Mouse (Mus musculus): ENCODE results near the gene Rprd2. TPM values are rescaled to one million over a fixed set of nuclear protein-coding genes. Genes with fewer than 3 reads are reported as not detected.
A peak's percentile ranks its signal among the peaks of the same experiment; 100 is the strongest.

Gene Rprd2
- polyA plus RNA-seq, 1 experiment from 2014 or later: 27.5 TPM

GRCm38 (mm10) chr3:95760106-95760505 lies 58.6 kb downstream of the Rprd2 start, which contains the start of gene Tars2:
Tars2 (minus strand) TSS chr3:95760206.
- no peak within 1 kb of the TSS for H3K27ac ChIP-seq (ENCODE audit: low read depth, low read length)
- H3K9me3 ChIP-seq (ENCODE audit: control insufficient read depth, low read length): no peaks in the 10 kb centered on the region
- no peak within 1 kb of the TSS for H3K9ac ChIP-seq (replicated peaks; ENCODE audit: low read depth, low read length)
- H3K27me3 ChIP-seq (ENCODE audit: control insufficient read depth, insufficient read depth, low read length): no peaks in the 10 kb centered on the region
- no peak within 1 kb of the TSS for H3K4me2 ChIP-seq (ENCODE audit: low read depth, low read length)
- H3K4me3 ChIP-seq (ENCODE audit: low read depth, low read length): no peak within 1 kb of the TSS
- no peak for ATAC-seq (ENCODE audit: low read depth)
- WGBS: 88% methylated on average over 6 of the region's 6 CpGs
- H3K4me1 ChIP-seq (ENCODE audit: control insufficient read depth, insufficient read depth, low read length): no peaks in the 10 kb centered on the region
- peaks cover 7% of the 10 kb centered on the region; the same call in 1 of the 2 replicates for H3K36me3 ChIP-seq (ENCODE audit: control insufficient read depth, insufficient read depth, low read length)

GRCm38 (mm10) chr3:95758467-95759218 lies 60.0 kb downstream of the Rprd2 start:
- H3K27ac ChIP-seq (ENCODE audit: low read depth, low read length): no peak overlapping the region
- no peak overlapping the region for H3K9ac ChIP-seq (replicated peaks; ENCODE audit: low read depth, low read length)
- no peak overlapping the region for H3K4me2 ChIP-seq (ENCODE audit: low read depth, low read length)
- H3K27me3 ChIP-seq (ENCODE audit: control insufficient read depth, insufficient read depth, low read length): no peaks in the 10 kb centered on the region
- H3K36me3 ChIP-seq (ENCODE audit: control insufficient read depth, insufficient read depth, low read length): no peaks in the 10 kb centered on the region
- no peaks in the 10 kb centered on the region for H3K9me3 ChIP-seq (ENCODE audit: control insufficient read depth, low read length)
- WGBS: 60% methylated on average over 9 of the region's 9 CpGs
- H3K4me3 ChIP-seq (ENCODE audit: low read depth, low read length): no peak overlapping the region
- H3K4me1 ChIP-seq (ENCODE audit: control insufficient read depth, insufficient read depth, low read length): 0 out of 2 replicates have a peak, but pooled peaks cover 4% of the 10 kb centered on the region
- ATAC-seq (ENCODE audit: low read depth): no peak

DNA sequence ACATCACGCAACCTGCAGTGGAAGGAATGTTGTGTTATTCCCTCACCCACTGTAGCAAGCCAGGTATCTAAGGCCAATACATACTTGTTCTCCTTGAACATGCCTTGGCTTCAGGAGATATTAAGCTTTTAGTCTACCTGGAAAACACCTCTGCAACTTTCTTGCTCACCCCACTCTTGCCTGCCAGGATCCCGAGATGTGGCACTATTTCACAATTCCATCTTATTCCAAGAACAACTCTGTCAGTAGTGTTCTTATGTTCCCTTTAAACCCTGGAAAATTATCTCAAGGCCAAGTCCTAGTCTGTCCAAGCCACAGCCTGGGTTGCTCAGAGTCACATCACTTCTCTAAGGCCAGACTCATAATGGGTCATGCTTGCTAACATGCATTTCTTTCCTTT lies 61.9 kb downstream of the Rprd2 start:
- H3K27ac ChIP-seq (ENCODE audit: low read depth, low read length): no peak overlapping the region
- H3K36me3 ChIP-seq (ENCODE audit: control insufficient read depth, insufficient read depth, low read length): peaks cover 4% of the 10 kb centered on the region
- no peaks in the 10 kb centered on the region for H3K9me3 ChIP-seq (ENCODE audit: control insufficient read depth, low read length)
- 87% methylated on average over 2 of the region's 2 CpGs for WGBS
- no peak for ATAC-seq (ENCODE audit: low read depth)
- H3K27me3 ChIP-seq (ENCODE audit: control insufficient read depth, insufficient read depth, low read length): no peaks in the 10 kb centered on the region
- no peak overlapping the region for H3K4me2 ChIP-seq (ENCODE audit: low read depth, low read length)
- H3K4me3 ChIP-seq (ENCODE audit: low read depth, low read length): no peak overlapping the region
- no peak overlapping the region for H3K9ac ChIP-seq (replicated peaks; ENCODE audit: low read depth, low read length)
- 0 out of 2 replicates have a peak, but pooled peaks cover 5% of the 10 kb centered on the region for H3K4me1 ChIP-seq (ENCODE audit: control insufficient read depth, insufficient read depth, low read length)

DNA sequence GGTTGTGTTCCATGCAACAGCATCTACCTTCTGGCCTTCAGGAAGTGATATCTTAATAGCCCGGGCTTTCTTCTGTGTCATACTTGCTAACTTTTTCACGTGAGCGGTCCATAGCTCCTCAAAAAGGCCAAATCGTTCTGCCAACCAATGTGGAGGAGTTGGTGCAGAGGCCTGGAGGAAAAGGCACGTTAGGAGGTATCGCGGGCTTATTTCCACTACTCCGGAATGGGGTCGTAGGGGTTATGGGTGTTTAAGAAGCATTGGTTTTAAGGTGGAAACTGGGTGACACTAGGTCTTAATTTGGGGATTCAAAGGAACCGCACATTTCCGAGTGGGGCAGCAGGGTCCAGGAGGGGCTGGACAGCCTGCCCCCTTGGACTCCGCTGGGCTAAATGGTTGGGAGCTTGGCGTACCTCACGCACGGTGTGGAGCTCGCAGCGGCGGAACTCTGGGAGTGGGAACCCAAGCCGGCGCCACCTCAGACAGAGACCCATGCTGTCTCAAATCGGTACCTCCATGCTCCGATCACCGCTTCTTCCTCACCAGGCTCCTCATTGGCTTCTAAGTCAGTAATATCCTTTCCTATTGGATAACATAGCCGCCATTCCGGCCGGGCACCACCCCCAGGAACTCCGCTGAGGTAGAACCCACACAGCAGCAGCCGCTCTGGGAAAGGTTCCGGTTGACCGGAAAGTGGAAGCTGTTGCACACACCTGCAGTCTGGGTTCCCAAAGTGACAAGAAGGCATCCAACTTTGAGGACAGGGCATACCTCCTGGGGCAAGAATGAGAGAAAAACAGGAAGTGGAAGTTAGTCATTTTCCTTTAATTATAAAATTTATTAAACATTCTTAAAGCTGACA lies 64.1 kb downstream of the Rprd2 start:
- H3K9ac ChIP-seq (replicated peaks; ENCODE audit: low read depth, low read length): peak overlapping the region; percentile 64
- ATAC-seq (ENCODE audit: low read depth): peak; percentile 99
- under 1% methylated on average over 30 of the region's 30 CpGs for WGBS
- H3K27me3 ChIP-seq (ENCODE audit: control insufficient read depth, insufficient read depth, low read length): no peaks in the 10 kb centered on the region
- no peaks in the 10 kb centered on the region for H3K9me3 ChIP-seq (ENCODE audit: control insufficient read depth, low read length)
- peak overlapping the region; percentile 24; the same call in 1 of the 2 replicates for H3K27ac ChIP-seq (ENCODE audit: low read depth, low read length)
- peaks cover 12% of the 10 kb centered on the region for H3K36me3 ChIP-seq (ENCODE audit: control insufficient read depth, insufficient read depth, low read length)
- H3K4me3 ChIP-seq (ENCODE audit: low read depth, low read length): peak overlapping the region; percentile 60
- H3K4me2 ChIP-seq (ENCODE audit: low read depth, low read length): peak overlapping the region; percentile 77
- H3K4me1 ChIP-seq (ENCODE audit: control insufficient read depth, insufficient read depth, low read length): 0 out of 2 replicates have a peak, but pooled peaks cover 5% of the 10 kb centered on the region

GRCm38 (mm10) chr3:95752935-95753334 lies 65.7 kb downstream of the Rprd2 start:
- no peaks in the 10 kb centered on the region for H3K9me3 ChIP-seq (ENCODE audit: control insufficient read depth, low read length)
- peaks cover 23% of the 10 kb centered on the region for H3K36me3 ChIP-seq (ENCODE audit: control insufficient read depth, insufficient read depth, low read length)
- H3K27ac ChIP-seq (ENCODE audit: low read depth, low read length): no peak overlapping the region
- WGBS: 72% methylated on average over 3 of the region's 3 CpGs
- ATAC-seq (ENCODE audit: low read depth): no peak
- H3K4me2 ChIP-seq (ENCODE audit: low read depth, low read length): no peak overlapping the region
- H3K4me3 ChIP-seq (ENCODE audit: low read depth, low read length): no peak overlapping the region
- no peak overlapping the region for H3K9ac ChIP-seq (replicated peaks; ENCODE audit: low read depth, low read length)
- H3K4me1 ChIP-seq (ENCODE audit: control insufficient read depth, insufficient read depth, low read length): 0 out of 2 replicates have a peak, but pooled peaks cover 5% of the 10 kb centered on the region
- no peaks in the 10 kb centered on the region for H3K27me3 ChIP-seq (ENCODE audit: control insufficient read depth, insufficient read depth, low read length)

DNA sequence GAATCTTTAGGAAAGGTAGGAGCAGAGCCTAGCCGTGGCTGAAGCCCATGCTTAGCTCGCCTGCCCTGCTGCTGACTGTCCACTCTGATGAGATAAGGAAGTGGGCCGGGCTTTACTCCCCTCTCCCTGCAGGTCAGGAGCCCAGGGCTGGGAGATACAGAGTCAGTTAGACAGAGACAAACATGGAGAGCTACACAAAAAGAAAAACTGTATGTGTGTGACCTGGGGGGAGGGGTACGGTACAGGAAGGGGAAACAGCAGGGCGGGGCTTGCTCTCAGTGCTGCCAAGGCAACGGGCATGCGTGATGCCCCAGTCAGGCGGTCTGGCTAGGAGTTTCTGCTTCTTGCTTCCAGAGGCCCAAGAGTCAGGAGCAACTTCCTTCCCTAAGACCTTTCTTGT lies 78.3 kb downstream of the Rprd2 start:
- Histone ChIP-seq H3K36me3 (ENCODE audit: control insufficient read depth, insufficient read depth, low read length) (peaks cover 30% of the 10 kb centered on the region), H3K9ac (replicated peaks; ENCODE audit: low read depth, low read length) (no peak overlapping the region), H3K9me3 (ENCODE audit: control insufficient read depth, low read length) (no peaks in the 10 kb centered on the region), H3K4me3 (ENCODE audit: low read depth, low read length) (no peak overlapping the region), H3K27me3 (ENCODE audit: control insufficient read depth, insufficient read depth, low read length) (no peaks in the 10 kb centered on the region), H3K4me2 (ENCODE audit: low read depth, low read length) (no peak overlapping the region), H3K4me1 (ENCODE audit: control insufficient read depth, insufficient read depth, low read length) (no peaks in the 10 kb centered on the region), H3K27ac (ENCODE audit: low read depth, low read length) (no peak overlapping the region)
- 75% methylated on average over 8 of the region's 8 CpGs for WGBS
- no peak for ATAC-seq (ENCODE audit: low read depth)

- H3K4me1 ChIP-seq (ENCODE audit: control insufficient read depth, insufficient read depth, low read length): no peaks in the 10 kb centered on the region
- H3K9me3 ChIP-seq (ENCODE audit: control insufficient read depth, low read length): no peaks in the 10 kb centered on the region
- H3K4me3 ChIP-seq (ENCODE audit: low read depth, low read length): no peak within 1 kb of the TSS
- ATAC-seq (ENCODE audit: low read depth): no peak
- 76% methylated on average over 7 of the region's 7 CpGs for WGBS
- H3K27me3 ChIP-seq (ENCODE audit: control insufficient read depth, insufficient read depth, low read length): no peaks in the 10 kb centered on the region
- H3K9ac ChIP-seq (replicated peaks; ENCODE audit: low read depth, low read length): no peak within 1 kb of the TSS
- peaks cover 27% of the 10 kb centered on the region for H3K36me3 ChIP-seq (ENCODE audit: control insufficient read depth, insufficient read depth, low read length)
- no peak within 1 kb of the TSS for H3K27ac ChIP-seq (ENCODE audit: low read depth, low read length)
- no peak within 1 kb of the TSS for H3K4me2 ChIP-seq (ENCODE audit: low read depth, low read length)
These were observed 79.1 kb downstream of the Rprd2 start, which contains the start of gene Ecm1 for GRCm38 (mm10) chr3:95739353-95740104. Ecm1 (minus strand) TSS chr3:95739569.

- Histone ChIP-seq H3K9ac (replicated peaks; ENCODE audit: low read depth, low read length) (no peak overlapping the region), H3K27me3 (ENCODE audit: control insufficient read depth, insufficient read depth, low read length) (no peaks in the 10 kb centered on the region), H3K4me1 (ENCODE audit: control insufficient read depth, insufficient read depth, low read length) (no peaks in the 10 kb centered on the region), H3K27ac (ENCODE audit: low read depth, low read length) (no peak overlapping the region), H3K4me2 (ENCODE audit: low read depth, low read length) (no peak overlapping the region), H3K36me3 (ENCODE audit: control insufficient read depth, insufficient read depth, low read length) (peaks cover 7% of the 10 kb centered on the region; the same call in 1 of the 2 replicates), H3K4me3 (ENCODE audit: low read depth, low read length) (no peak overlapping the region), H3K9me3 (ENCODE audit: control insufficient read depth, low read length) (no peaks in the 10 kb centered on the region)
- WGBS: 92% methylated on average over 12 of the region's 12 CpGs
- no peak for ATAC-seq (ENCODE audit: low read depth)
These were observed 83.5 kb downstream of the Rprd2 start for GRCm38 (mm10) chr3:95735071-95735670.

Measured in neural tube, embryonic 14.5 days (tissue).